Mouse (Mus musculus) liver, postnatal 0 days (tissue): ENCODE measurements around the gene Slc11a1.

Source experiments
- CTCF ChIP-seq: sonication (generic); IDR thresholded peaks from 2 replicates; pipeline ENCODE4 v1.5.1; 2016; ENCODE audit warnings: antibody characterized with exemption, low read depth
- EP300 ChIP-seq: IDR thresholded peaks from 2 replicates; pipeline ENCODE4 v1.6.1; 2016; ENCODE audit warnings: antibody characterized with exemption, low read depth, mild to moderate bottlenecking

DNA sequence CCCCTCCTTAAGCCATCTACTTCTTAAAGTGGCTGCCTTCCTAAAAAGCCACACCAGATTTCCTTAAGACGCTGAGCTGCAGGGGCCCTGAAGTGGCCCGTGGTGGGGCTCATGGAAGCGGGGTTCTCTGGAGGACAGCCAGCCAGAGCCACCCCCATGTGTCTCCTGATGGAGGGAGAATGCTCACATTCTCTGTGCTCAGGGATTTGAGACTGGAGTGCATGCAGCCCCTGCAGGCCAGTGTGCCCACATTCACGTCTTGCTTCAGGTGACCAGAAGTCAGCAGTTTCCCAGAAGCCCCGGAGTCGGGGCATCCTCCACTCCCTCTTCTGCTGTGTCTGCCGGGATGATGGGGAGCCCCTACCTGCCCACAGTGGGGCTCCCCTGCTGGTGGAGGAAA, 18.0 kb downstream of the Slc11a1 start:
- no peak for TF ChIP-seq CTCF
- TF ChIP-seq EP300, result no peak
